Mouse (Mus musculus): ENCODE measurements around the gene Pate1. TPM values are rescaled to one million over a fixed set of nuclear protein-coding genes. Genes with fewer than 3 reads are reported as not detected.

Pate1 gene
- polyA plus RNA-seq (2014; fragmentation: Illumina TruSeq; extraction: RNeasy Lipid Tissue Mini Kit (QIAGEN cat#74804); ENCODE audit: low read depth, low replicate concordance) = not detected

GRCm38 (mm10) chr9:35687013-35687412 lies at the start of gene Pate1:
Gene Pate1 (minus strand): TSS chr9:35687390.

GRCm38 (mm10) chr9:35648102-35648501 lies 39.1 kb downstream of the Pate1 start, which contains the start of gene Pate3:
Gene Pate3 (minus strand): TSS chr9:35648202.

Other genes starting within 250 kb of the Pate1 start
- not detected for gene Gm1113, start 169.1 kb downstream of the Pate1 start, polyA plus RNA-seq (2014; fragmentation: Illumina TruSeq; extraction: RNeasy Lipid Tissue Mini Kit (QIAGEN cat#74804); ENCODE audit: low read depth, low replicate concordance)
- gene Ddx25, start 128.9 kb downstream of the Pate1 start, polyA plus RNA-seq (2014; fragmentation: Illumina TruSeq; extraction: RNeasy Lipid Tissue Mini Kit (QIAGEN cat#74804); ENCODE audit: low read depth, low replicate concordance) = 1.5 TPM
- gene Pus3, start 128.8 kb downstream of the Pate1 start, polyA plus RNA-seq (2014; fragmentation: Illumina TruSeq; extraction: RNeasy Lipid Tissue Mini Kit (QIAGEN cat#74804); ENCODE audit: low read depth, low replicate concordance) = 33.5 TPM
- gene Pate2, start 117.1 kb downstream of the Pate1 start, polyA plus RNA-seq (2014; fragmentation: Illumina TruSeq; extraction: RNeasy Lipid Tissue Mini Kit (QIAGEN cat#74804); ENCODE audit: low read depth, low replicate concordance) = 0.87 TPM
- gene Hyls1, start 117.0 kb downstream of the Pate1 start, polyA plus RNA-seq (2014; fragmentation: Illumina TruSeq; extraction: RNeasy Lipid Tissue Mini Kit (QIAGEN cat#74804); ENCODE audit: low read depth, low replicate concordance) = 9.0 TPM
- gene Pate4, start 75.4 kb downstream of the Pate1 start, polyA plus RNA-seq (2014; fragmentation: Illumina TruSeq; extraction: RNeasy Lipid Tissue Mini Kit (QIAGEN cat#74804); ENCODE audit: low read depth, low replicate concordance) = not detected
- not detected for gene Pate3, start 39.2 kb downstream of the Pate1 start, polyA plus RNA-seq (2014; fragmentation: Illumina TruSeq; extraction: RNeasy Lipid Tissue Mini Kit (QIAGEN cat#74804); ENCODE audit: low read depth, low replicate concordance)
- gene Gm17677, start 53.7 kb upstream of the Pate1 start, polyA plus RNA-seq (2014; fragmentation: Illumina TruSeq; extraction: RNeasy Lipid Tissue Mini Kit (QIAGEN cat#74804); ENCODE audit: low read depth, low replicate concordance) = not detected
- not detected for gene Gm17727, start 90.7 kb upstream of the Pate1 start, polyA plus RNA-seq (2014; fragmentation: Illumina TruSeq; extraction: RNeasy Lipid Tissue Mini Kit (QIAGEN cat#74804); ENCODE audit: low read depth, low replicate concordance)
- not detected for gene Gm27235, start 102.7 kb upstream of the Pate1 start, polyA plus RNA-seq (2014; fragmentation: Illumina TruSeq; extraction: RNeasy Lipid Tissue Mini Kit (QIAGEN cat#74804); ENCODE audit: low read depth, low replicate concordance)
- 0.58 TPM for gene D730048I06Rik, start 102.7 kb upstream of the Pate1 start, polyA plus RNA-seq (2014; fragmentation: Illumina TruSeq; extraction: RNeasy Lipid Tissue Mini Kit (QIAGEN cat#74804); ENCODE audit: low read depth, low replicate concordance)
- gene 9230110F15Rik, start 156.8 kb upstream of the Pate1 start, polyA plus RNA-seq (2014; fragmentation: Illumina TruSeq; extraction: RNeasy Lipid Tissue Mini Kit (QIAGEN cat#74804); ENCODE audit: low read depth, low replicate concordance) = 0.93 TPM
- gene 9230113P08Rik, start 221.0 kb upstream of the Pate1 start, polyA plus RNA-seq (2014; fragmentation: Illumina TruSeq; extraction: RNeasy Lipid Tissue Mini Kit (QIAGEN cat#74804); ENCODE audit: low read depth, low replicate concordance) = not detected